Mouse (Mus musculus) cerebellum, adult 8-10 months (tissue): ENCODE results near the gene Muc5ac.

Source experiments
- DNase-seq: peaks from one replicate; pipeline ENCODE4 v3.0.0; 2022

Gene Muc5ac

DNA sequence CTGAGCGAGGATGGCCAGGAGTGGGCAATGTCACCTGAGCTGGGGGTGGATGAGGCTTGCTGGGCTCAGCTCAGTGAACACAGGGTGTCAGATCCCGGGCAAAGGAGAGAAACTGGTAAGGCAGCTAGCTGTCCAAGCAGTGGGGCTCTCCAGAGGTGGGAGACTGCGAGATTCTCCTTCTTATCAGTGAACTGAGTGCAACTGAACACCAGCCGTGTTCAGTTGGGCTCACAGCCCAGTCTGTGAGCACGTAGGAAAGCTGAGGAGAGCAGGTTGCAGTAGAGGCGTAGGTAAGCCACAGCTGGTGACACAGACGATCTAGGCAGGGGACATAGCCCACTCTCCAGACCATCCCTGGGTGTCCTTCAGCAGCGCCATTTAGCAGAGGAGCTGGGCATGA is 47.7 kb downstream of the Muc5ac start:
- DNase-seq = no peak

DNA sequence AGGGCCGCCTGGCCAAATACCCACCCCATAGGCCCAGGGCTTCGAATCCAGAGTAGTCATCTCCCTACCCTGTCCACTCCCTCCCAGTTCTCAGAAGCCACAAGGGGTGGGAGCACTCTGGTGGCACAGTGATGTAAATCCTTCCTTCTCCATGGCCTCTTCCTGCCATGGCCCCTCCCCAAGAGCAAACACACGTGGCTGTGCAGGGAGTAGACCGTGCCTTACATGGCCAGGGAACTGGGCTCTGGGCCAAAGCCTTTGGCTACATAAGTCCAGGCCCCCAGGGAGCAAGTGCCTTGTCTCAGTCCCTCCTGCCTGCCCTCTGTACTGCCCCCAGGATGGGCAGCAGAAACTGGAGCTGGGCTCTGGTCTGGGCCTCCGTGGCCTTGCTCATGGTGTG is 50.0 kb downstream of the Muc5ac start, which contains the start of gene Muc5b:
Muc5b (plus strand) TSS at position 292 of the 400 bp plus-strand sequence.
- DNase-seq = no peak

DNA sequence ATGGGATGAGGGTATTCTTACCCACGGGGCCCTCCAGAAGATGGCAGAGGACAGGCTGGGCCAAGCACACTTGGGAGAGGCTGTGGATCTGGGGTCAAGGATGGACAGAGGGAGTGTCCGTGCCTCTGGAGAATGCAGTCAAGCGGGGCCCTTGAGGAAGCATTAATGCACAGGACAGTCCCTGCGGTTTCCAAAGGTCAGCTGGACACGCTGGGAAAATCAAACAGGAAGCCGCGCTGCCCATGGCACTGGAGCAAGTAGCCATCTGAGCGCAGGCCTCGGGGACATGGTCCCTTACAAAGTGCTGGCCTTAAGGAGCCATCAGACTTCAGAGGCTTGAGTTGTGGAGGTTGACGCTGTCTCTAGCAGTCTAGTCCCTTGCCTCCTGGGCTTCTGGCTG is 51.6 kb downstream of the Muc5ac start:
- no peak for DNase-seq

DNA sequence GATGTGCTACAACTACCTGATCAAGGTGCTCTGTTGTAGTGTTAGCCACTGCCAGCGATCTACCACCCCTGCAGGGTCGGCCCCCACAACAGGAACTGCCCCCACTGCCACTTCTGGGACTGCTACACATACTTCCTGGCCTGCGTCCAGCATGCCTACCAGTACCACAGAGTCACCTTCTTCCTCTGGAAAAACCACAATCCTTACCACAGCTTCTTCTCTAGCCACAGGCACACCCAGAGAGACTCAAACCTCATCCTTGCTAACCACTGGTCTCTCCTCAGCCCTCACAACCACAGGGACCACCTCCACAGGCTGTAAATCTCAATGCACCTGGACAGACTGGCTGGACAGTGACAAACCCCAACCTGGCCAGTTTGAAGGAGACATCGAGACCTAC is 72.3 kb downstream of the Muc5ac start:
- DNase-seq = no peak
